Comparison of ENCODE assay signal across 22 mouse cellular contexts in the genomic region with DNA sequence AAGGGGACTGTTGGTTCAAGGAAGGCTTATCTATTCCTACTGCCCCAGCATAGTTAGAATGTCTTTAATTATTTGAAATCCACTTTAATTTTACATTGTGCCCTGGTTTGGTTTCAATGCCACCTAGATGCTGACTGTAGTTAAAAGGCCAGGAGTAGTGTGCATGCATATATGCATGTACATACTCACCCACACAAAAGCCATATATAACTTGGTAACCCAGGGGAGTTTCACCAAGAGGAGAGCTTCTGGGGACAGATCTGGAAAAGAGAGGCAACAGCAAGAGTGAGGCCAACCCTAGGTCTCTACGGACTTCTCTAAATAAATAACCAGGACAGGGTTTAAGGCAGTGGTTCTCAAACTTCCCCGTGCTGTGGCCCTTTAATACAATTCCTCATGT.
"Had no signal": no experiment of that assay in that cellular context is flagged by ENCODE, and none has a peak within 500 bp of the region (broad histone marks: within the 10 kb centered on the region; RNA-seq: fewer than 3 reads in every experiment).

No protein-coding gene starts in this region.

- ATAC-seq: hindbrain, embryonic 16.5 days; hindbrain, postnatal 0 days; inflammation-experienced regulatory T-cells, adult 6 months; intestine, embryonic 15.5 days; intestine, embryonic 16.5 days; intestine, postnatal 0 days had no signal

- DNase-seq: heart, postnatal 10 days; heart, postnatal 14 days; heart, postnatal 36 days; heart, postnatal 4 days; kidney, adult 11 months; kidney, adult 18-20 months; kidney, adult 2 months; kidney, adult 8-10 months; kidney, adult 9 months; kidney, postnatal 10 days; kidney, postnatal 14 days; kidney, postnatal 25 days; kidney, postnatal 36 days; kidney, postnatal 4 days; layer of hippocampus, adult 9-11 months; layer of hippocampus, postnatal 36 days had no signal
